Mouse (Mus musculus): ENCODE results near the gene Slc25a26. TPM values are rescaled to one million over a fixed set of nuclear protein-coding genes. Genes with fewer than 3 reads are reported as not detected.

The Slc25a26 gene
- polyA plus RNA-seq, 1 experiment from 2014 or later = 9.4 TPM

GRCm38 (mm10) chr6:94592243-94592642 is 92.1 kb downstream of the Slc25a26 start:
- no peak for ATAC-seq (ENCODE audit: borderline replicate concordance, extremely low read depth, low FRiP score, low TSS enrichment)
- H3K9ac ChIP-seq = no peak overlapping the region

GRCm38 (mm10) chr6:94592710-94593109 is 92.6 kb downstream of the Slc25a26 start:
- H3K4me3 ChIP-seq = no peak overlapping the region
- H3K9ac ChIP-seq = no peak overlapping the region

More at GRCm38 (mm10) chr6:94592243-94592642, 92.1 kb downstream of the Slc25a26 start:
- Histone ChIP-seq H3K36me3 (no peaks in the 10 kb centered on the region), H3K4me3 (no peak overlapping the region), H3K4me2 (0 out of 2 replicates have a peak overlapping the region, but pooled peaks have one; percentile 4), H3K27me3 (no peaks in the 10 kb centered on the region), H3K4me1 (peaks cover 10% of the 10 kb centered on the region), H3K27ac (no peak overlapping the region), H3K9me3 (no peaks in the 10 kb centered on the region)
- 23% methylated on average over 8 of the region's 8 CpGs for WGBS

GRCm38 (mm10) chr6:94594096-94594665 is 94.0 kb downstream of the Slc25a26 start:
- H3K4me1 ChIP-seq = peaks cover 10% of the 10 kb centered on the region
- H3K27me3 ChIP-seq = no peaks in the 10 kb centered on the region
- H3K27ac ChIP-seq = no peak overlapping the region
- H3K9me3 ChIP-seq = no peaks in the 10 kb centered on the region
- H3K36me3 ChIP-seq = no peaks in the 10 kb centered on the region
- no peak overlapping the region for H3K9ac ChIP-seq
- ATAC-seq (ENCODE audit: borderline replicate concordance, extremely low read depth, low FRiP score, low TSS enrichment) = no peak
- H3K4me3 ChIP-seq = no peak overlapping the region
- H3K4me2 ChIP-seq = no peak overlapping the region
- 57% methylated on average over 6 of the region's 6 CpGs for WGBS

More at GRCm38 (mm10) chr6:94592710-94593109, 92.6 kb downstream of the Slc25a26 start:
- ATAC-seq (ENCODE audit: borderline replicate concordance, extremely low read depth, low FRiP score, low TSS enrichment) = peak; percentile 31; the same call in 1 of the 2 replicates
- H3K4me1 ChIP-seq = peaks cover 10% of the 10 kb centered on the region
- 4% methylated on average over 4 of the region's 4 CpGs for WGBS
- no peak overlapping the region for H3K27ac ChIP-seq
- 0 out of 2 replicates have a peak overlapping the region, but pooled peaks have one; percentile 4 for H3K4me2 ChIP-seq
- no peaks in the 10 kb centered on the region for H3K9me3 ChIP-seq
- H3K36me3 ChIP-seq = no peaks in the 10 kb centered on the region
- H3K27me3 ChIP-seq = no peaks in the 10 kb centered on the region

GRCm38 (mm10) chr6:94594711-94595110 is 94.6 kb downstream of the Slc25a26 start:
- H3K9ac ChIP-seq = no peak overlapping the region
- H3K4me3 ChIP-seq = no peak overlapping the region
- no peaks in the 10 kb centered on the region for H3K27me3 ChIP-seq
- H3K36me3 ChIP-seq = no peaks in the 10 kb centered on the region
- no peaks in the 10 kb centered on the region for H3K9me3 ChIP-seq
- H3K27ac ChIP-seq = no peak overlapping the region
- H3K4me2 ChIP-seq = no peak overlapping the region
- H3K4me1 ChIP-seq = peaks cover 10% of the 10 kb centered on the region
- 66% methylated on average over 11 of the region's 11 CpGs for WGBS
- no peak for ATAC-seq (ENCODE audit: borderline replicate concordance, extremely low read depth, low FRiP score, low TSS enrichment)

GRCm38 (mm10) chr6:94595206-94595605 is 95.1 kb downstream of the Slc25a26 start:
- no peak overlapping the region for H3K27ac ChIP-seq
- peaks cover 10% of the 10 kb centered on the region for H3K4me1 ChIP-seq
- no peak overlapping the region for H3K4me2 ChIP-seq
- no peak overlapping the region for H3K4me3 ChIP-seq
- H3K27me3 ChIP-seq = no peaks in the 10 kb centered on the region
- no peak for ATAC-seq (ENCODE audit: borderline replicate concordance, extremely low read depth, low FRiP score, low TSS enrichment)
- no peaks in the 10 kb centered on the region for H3K9me3 ChIP-seq
- no peaks in the 10 kb centered on the region for H3K36me3 ChIP-seq
- no peak overlapping the region for H3K9ac ChIP-seq
- WGBS = 75% methylated on average over 5 of the region's 5 CpGs

GRCm38 (mm10) chr6:94596051-94596760 is 96.1 kb downstream of the Slc25a26 start:
- no peak for ATAC-seq (ENCODE audit: borderline replicate concordance, extremely low read depth, low FRiP score, low TSS enrichment)
- H3K27me3 ChIP-seq = no peaks in the 10 kb centered on the region
- H3K9ac ChIP-seq = no peak overlapping the region
- no peak overlapping the region for H3K4me2 ChIP-seq
- H3K27ac ChIP-seq = no peak overlapping the region
- no peak overlapping the region for H3K4me3 ChIP-seq
- peaks cover 10% of the 10 kb centered on the region for H3K4me1 ChIP-seq
- no peaks in the 10 kb centered on the region for H3K9me3 ChIP-seq
- no peaks in the 10 kb centered on the region for H3K36me3 ChIP-seq
- 89% methylated on average over 14 of the region's 14 CpGs for WGBS

GRCm38 (mm10) chr6:94596761-94597485 is 96.8 kb downstream of the Slc25a26 start:
- H3K4me3 ChIP-seq = no peak overlapping the region
- no peaks in the 10 kb centered on the region for H3K27me3 ChIP-seq
- ATAC-seq (ENCODE audit: borderline replicate concordance, extremely low read depth, low FRiP score, low TSS enrichment) = no peak
- no peak overlapping the region for H3K4me2 ChIP-seq
- WGBS = 70% methylated on average over 10 of the region's 10 CpGs
- no peaks in the 10 kb centered on the region for H3K36me3 ChIP-seq
- no peak overlapping the region for H3K27ac ChIP-seq
- peaks cover 10% of the 10 kb centered on the region for H3K4me1 ChIP-seq
- no peak overlapping the region for H3K9ac ChIP-seq
- no peaks in the 10 kb centered on the region for H3K9me3 ChIP-seq

- no peak for ATAC-seq (ENCODE audit: borderline replicate concordance, extremely low read depth, low FRiP score, low TSS enrichment)
- no peaks in the 10 kb centered on the region; the same call in 1 of the 2 replicates for H3K36me3 ChIP-seq
- no peak overlapping the region for H3K27ac ChIP-seq
- no peaks in the 10 kb centered on the region for H3K9me3 ChIP-seq
- no peaks in the 10 kb centered on the region for H3K27me3 ChIP-seq
- no peak overlapping the region for H3K4me3 ChIP-seq
- 65% methylated on average over 12 of the region's 12 CpGs for WGBS
- H3K9ac ChIP-seq = no peak overlapping the region
- no peaks in the 10 kb centered on the region for H3K4me1 ChIP-seq
- no peak overlapping the region for H3K4me2 ChIP-seq
These were observed 98.3 kb downstream of the Slc25a26 start for GRCm38 (mm10) chr6:94598421-94598820.

GRCm38 (mm10) chr6:94599016-94599415 is 98.9 kb downstream of the Slc25a26 start:
- no peaks in the 10 kb centered on the region for H3K9me3 ChIP-seq
- no peak for ATAC-seq (ENCODE audit: borderline replicate concordance, extremely low read depth, low FRiP score, low TSS enrichment)
- H3K27ac ChIP-seq = no peak overlapping the region
- no peak overlapping the region for H3K4me2 ChIP-seq
- no peak overlapping the region for H3K9ac ChIP-seq
- H3K36me3 ChIP-seq = peaks cover under 1% of the 10 kb centered on the region
- no peaks in the 10 kb centered on the region for H3K27me3 ChIP-seq
- 84% methylated on average over 13 of the region's 13 CpGs for whole genome bisulfite sequencing
- no peaks in the 10 kb centered on the region for H3K4me1 ChIP-seq
- no peak overlapping the region for H3K4me3 ChIP-seq

- WGBS = 78% methylated on average over 5 of the region's 5 CpGs
- no peak overlapping the region for H3K9ac ChIP-seq
- H3K36me3 ChIP-seq = peaks cover 8% of the 10 kb centered on the region
- H3K4me1 ChIP-seq = no peaks in the 10 kb centered on the region
- no peak for ATAC-seq (ENCODE audit: borderline replicate concordance, extremely low read depth, low FRiP score, low TSS enrichment)
- H3K27ac ChIP-seq = no peak overlapping the region
- H3K27me3 ChIP-seq = no peaks in the 10 kb centered on the region
- H3K4me2 ChIP-seq = no peak overlapping the region
- no peak overlapping the region for H3K4me3 ChIP-seq
- H3K9me3 ChIP-seq = no peaks in the 10 kb centered on the region
These were observed 101.0 kb downstream of the Slc25a26 start for GRCm38 (mm10) chr6:94601101-94601500.

- no peak overlapping the region for H3K27ac ChIP-seq
- no peaks in the 10 kb centered on the region for H3K9me3 ChIP-seq
- ATAC-seq (ENCODE audit: borderline replicate concordance, extremely low read depth, low FRiP score, low TSS enrichment) = no peak
- H3K36me3 ChIP-seq = peaks cover 15% of the 10 kb centered on the region
- no peaks in the 10 kb centered on the region for H3K4me1 ChIP-seq
- H3K27me3 ChIP-seq = no peaks in the 10 kb centered on the region
- H3K4me3 ChIP-seq = no peak overlapping the region
- H3K9ac ChIP-seq = no peak overlapping the region
- no peak overlapping the region for H3K4me2 ChIP-seq
- 67% methylated on average over 5 of the region's 5 CpGs for WGBS
These were observed 101.7 kb downstream of the Slc25a26 start for GRCm38 (mm10) chr6:94601811-94602210.

- Histone ChIP-seq H3K4me1 (no peaks in the 10 kb centered on the region), H3K27ac (no peak overlapping the region), H3K36me3 (peaks cover 25% of the 10 kb centered on the region), H3K9ac (no peak overlapping the region), H3K4me3 (no peak overlapping the region), H3K4me2 (no peak overlapping the region), H3K27me3 (no peaks in the 10 kb centered on the region), H3K9me3 (no peaks in the 10 kb centered on the region)
- no peak for ATAC-seq (ENCODE audit: borderline replicate concordance, extremely low read depth, low FRiP score, low TSS enrichment)
- 59% methylated on average over 3 of the region's 3 CpGs for WGBS
These were observed 103.9 kb downstream of the Slc25a26 start for GRCm38 (mm10) chr6:94604072-94604471.
